25 mouse cellular contexts compared by ENCODE assay signal in genomic region chr2:113984890-113985289, GRCm38 (mm10). TPM values are rescaled to one million over a fixed set of nuclear protein-coding genes. Genes with fewer than 3 reads are reported as not detected.
DNase-seq lines count a peak whose midpoint lies in the region; ATAC-seq lines count a peak whose summit lies in the region.
"Had no signal": no experiment of that assay in that cellular context is flagged by ENCODE, and none has a peak within 500 bp of the region (broad histone marks: within the 10 kb centered on the region; RNA-seq: fewer than 3 reads in every experiment).

No protein-coding gene starts in this region.

- no peak overlapping the region for H3K4me2 ChIP-seq in embryonic facial prominence, embryonic 14.5 days (ENCODE audit: low read depth, low read length)
- no peak overlapping the region for H3K4me2 ChIP-seq in limb, embryonic 13.5 days (replicated peaks)
- no peak overlapping the region for H3K4me2 ChIP-seq in limb, embryonic 15.5 days
- H3K4me2 ChIP-seq: forebrain, embryonic 12.5 days; heart, embryonic 12.5 days; hindbrain, embryonic 12.5 days; hindbrain, embryonic 15.5 days had no signal

- H3K27ac ChIP-seq in embryonic facial prominence, embryonic 14.5 days (replicated peaks; ENCODE audit: low read depth, low read length), result no peak overlapping the region
- H3K27ac ChIP-seq in embryonic facial prominence, embryonic 10.5 days (replicated peaks), result no peak overlapping the region
- H3K27ac ChIP-seq in limb, embryonic 13.5 days, result no peak overlapping the region
- H3K27ac ChIP-seq in limb, embryonic 10.5 days, result no peak overlapping the region
- H3K27ac ChIP-seq in limb, embryonic 15.5 days, result no peak overlapping the region
- H3K27ac ChIP-seq: forebrain, embryonic 12.5 days; gastrocnemius, adult 2 months; hindbrain, embryonic 12.5 days; hindbrain, embryonic 15.5 days had no signal

- peak; percentile 67 for DNase-seq in embryonic facial prominence, embryonic 14.5 days (ENCODE audit: low spot score)
- no peak for DNase-seq in embryonic facial prominence, embryonic 10.5 days (ENCODE audit: low spot score)
- DNase-seq in limb, embryonic 10.5 days (ENCODE audit: low spot score), result no peak
- DNase-seq in cerebellum, adult 11 months, result no peak
- DNase-seq in right cerebral cortex, postnatal 4 days, result no peak
- DNase-seq: adrenal gland, adult 2 months; adrenal gland, postnatal 14 days; cerebellum, adult 11-12 months; cerebellum, adult 8-10 months; cerebellum, postnatal 10 days; cerebellum, postnatal 36 days; embryo, embryonic 11 days; gastrocnemius, adult 2 months; gastrocnemius, postnatal 14 days; heart, adult 11 months; heart, postnatal 14 days; heart, postnatal 4 days had no signal

- H3K9ac ChIP-seq in embryonic facial prominence, embryonic 14.5 days (ENCODE audit: low read depth, low read length), result no peak overlapping the region
- no peak overlapping the region for H3K9ac ChIP-seq in limb, embryonic 13.5 days
- no peak overlapping the region for H3K9ac ChIP-seq in limb, embryonic 15.5 days
- H3K9ac ChIP-seq: forebrain, embryonic 12.5 days; heart, embryonic 12.5 days; hindbrain, embryonic 12.5 days; hindbrain, embryonic 15.5 days had no signal

- H3K4me1 ChIP-seq in embryonic facial prominence, embryonic 14.5 days (ENCODE audit: control insufficient read depth, insufficient read depth, low read length), result no peaks in the 10 kb centered on the region
- peaks cover 3% of the 10 kb centered on the region; the same call in 1 of the 2 replicates for H3K4me1 ChIP-seq in embryonic facial prominence, embryonic 10.5 days
- no peaks in the 10 kb centered on the region for H3K4me1 ChIP-seq in limb, embryonic 13.5 days
- no peaks in the 10 kb centered on the region for H3K4me1 ChIP-seq in limb, embryonic 10.5 days
- no peaks in the 10 kb centered on the region for H3K4me1 ChIP-seq in limb, embryonic 15.5 days
- H3K4me1 ChIP-seq: hindbrain, embryonic 15.5 days had no signal

- H3K9me3 ChIP-seq in embryonic facial prominence, embryonic 14.5 days (ENCODE audit: control insufficient read depth, low read length), result no peaks in the 10 kb centered on the region
- no peaks in the 10 kb centered on the region for H3K9me3 ChIP-seq in embryonic facial prominence, embryonic 10.5 days
- H3K9me3 ChIP-seq in limb, embryonic 13.5 days, result no peaks in the 10 kb centered on the region
- H3K9me3 ChIP-seq in limb, embryonic 10.5 days (replicated peaks), result no peaks in the 10 kb centered on the region
- no peaks in the 10 kb centered on the region for H3K9me3 ChIP-seq in limb, embryonic 15.5 days
- H3K9me3 ChIP-seq: forebrain, embryonic 12.5 days; heart, embryonic 12.5 days; hindbrain, embryonic 12.5 days; hindbrain, embryonic 15.5 days had no signal

- ATAC-seq in embryonic facial prominence, embryonic 14.5 days (ENCODE audit: low read depth), result peak; percentile 50; the same call in 1 of the 2 replicates
- ATAC-seq in limb, embryonic 13.5 days (ENCODE audit: low FRiP score, low read depth), result 0 out of 2 replicates have a peak, but pooled peaks have one; percentile 45
- ATAC-seq in limb, embryonic 15.5 days (ENCODE audit: insufficient number of reproducible peaks, low FRiP score, low TSS enrichment, low read depth), result 0 out of 2 replicates have a peak, but pooled peaks have one; percentile 16
- ATAC-seq: forebrain, embryonic 16.5 days had no signal

- no peaks in the 10 kb centered on the region for H3K27me3 ChIP-seq in embryonic facial prominence, embryonic 14.5 days (replicated peaks; ENCODE audit: control insufficient read depth, insufficient read depth, low read length)
- H3K27me3 ChIP-seq in embryonic facial prominence, embryonic 10.5 days (replicated peaks; ENCODE audit: low read depth, poor library complexity, severe bottlenecking), result no peaks in the 10 kb centered on the region
- H3K27me3 ChIP-seq in limb, embryonic 13.5 days, result no peaks in the 10 kb centered on the region
- no peaks in the 10 kb centered on the region for H3K27me3 ChIP-seq in limb, embryonic 10.5 days (ENCODE audit: low read depth, poor library complexity, severe bottlenecking)
- no peaks in the 10 kb centered on the region for H3K27me3 ChIP-seq in limb, embryonic 15.5 days
- H3K27me3 ChIP-seq: forebrain, embryonic 12.5 days; heart, embryonic 12.5 days; hindbrain, embryonic 12.5 days; hindbrain, embryonic 15.5 days had no signal

- WGBS in embryonic facial prominence, embryonic 14.5 days, result 74% methylated on average over 2 of the region's 2 CpGs
- 91% methylated on average over 2 of the region's 2 CpGs for WGBS in embryonic facial prominence, embryonic 10.5 days
- 73% methylated on average over 2 of the region's 2 CpGs for WGBS in limb, embryonic 13.5 days
- 84% methylated on average over 2 of the region's 2 CpGs for WGBS in limb, embryonic 10.5 days
- WGBS in limb, embryonic 15.5 days, result 72% methylated on average over 2 of the region's 2 CpGs

- no peaks in the 10 kb centered on the region for H3K36me3 ChIP-seq in embryonic facial prominence, embryonic 14.5 days (ENCODE audit: control insufficient read depth, insufficient read depth, low read length)
- H3K36me3 ChIP-seq in embryonic facial prominence, embryonic 10.5 days (replicated peaks), result no peaks in the 10 kb centered on the region
- H3K36me3 ChIP-seq in limb, embryonic 13.5 days, result no peaks in the 10 kb centered on the region
- H3K36me3 ChIP-seq in limb, embryonic 10.5 days, result no peaks in the 10 kb centered on the region
- H3K36me3 ChIP-seq in limb, embryonic 15.5 days, result no peaks in the 10 kb centered on the region
- H3K36me3 ChIP-seq: forebrain, embryonic 12.5 days; heart, embryonic 12.5 days; hindbrain, embryonic 12.5 days; hindbrain, embryonic 15.5 days had no signal

- no peak overlapping the region for H3K4me3 ChIP-seq in embryonic facial prominence, embryonic 14.5 days (ENCODE audit: low read depth, low read length)
- no peak overlapping the region for H3K4me3 ChIP-seq in embryonic facial prominence, embryonic 10.5 days
- no peak overlapping the region for H3K4me3 ChIP-seq in limb, embryonic 13.5 days
- no peak overlapping the region for H3K4me3 ChIP-seq in limb, embryonic 10.5 days
- no peak overlapping the region for H3K4me3 ChIP-seq in limb, embryonic 15.5 days
- H3K4me3 ChIP-seq: erythroblast, embryonic 14.5 days; forebrain, embryonic 12.5 days; gastrocnemius, adult 2 months; heart, embryonic 12.5 days; hindbrain, embryonic 12.5 days; hindbrain, embryonic 15.5 days had no signal

RNA-seq across cellular contexts. Expression of gene Gjd2, which starts 28.5 kb away (rescaled TPM):
- polyA plus RNA-seq in embryonic facial prominence, embryonic 14.5 days (2014; fragmentation: Nextera tagmentation; extraction: Ambion mirVana), result 0.24 and 0.31 TPM in 2 replicates
- polyA plus RNA-seq in embryonic facial prominence, embryonic 10.5 days (2016; fragmentation: Nextera tagmentation; extraction: Ambion mirVana), result 0.08 and 0.15 TPM in 2 replicates
- polyA plus RNA-seq in limb, embryonic 13.5 days (2015; fragmentation: Nextera tagmentation; extraction: Ambion mirVana), result 0.13 and 0.23 TPM in 2 replicates
- not detected in 2 replicates for polyA plus RNA-seq in limb, embryonic 10.5 days (2016; fragmentation: Nextera tagmentation; extraction: Ambion mirVana)
- polyA plus RNA-seq in limb, embryonic 15.5 days (2015; fragmentation: Nextera tagmentation; extraction: Ambion mirVana), result 0.17 TPM in 1 of 2 replicates, not detected in the other
- polyA plus RNA-seq: erythroblast, embryonic 14.5 days; heart, embryonic 12.5 days had no signal
